Mouse (Mus musculus) liver, postnatal 0 days (tissue): ENCODE data around the gene Cnpy1.

Source experiments
- CTCF ChIP-seq: sonication (generic); IDR thresholded peaks from 2 replicates; pipeline ENCODE4 v1.5.1; 2016; ENCODE audit warnings: antibody characterized with exemption, low read depth
- EP300 ChIP-seq: IDR thresholded peaks from 2 replicates; pipeline ENCODE4 v1.6.1; 2016; ENCODE audit warnings: antibody characterized with exemption, low read depth, mild to moderate bottlenecking

DNA sequence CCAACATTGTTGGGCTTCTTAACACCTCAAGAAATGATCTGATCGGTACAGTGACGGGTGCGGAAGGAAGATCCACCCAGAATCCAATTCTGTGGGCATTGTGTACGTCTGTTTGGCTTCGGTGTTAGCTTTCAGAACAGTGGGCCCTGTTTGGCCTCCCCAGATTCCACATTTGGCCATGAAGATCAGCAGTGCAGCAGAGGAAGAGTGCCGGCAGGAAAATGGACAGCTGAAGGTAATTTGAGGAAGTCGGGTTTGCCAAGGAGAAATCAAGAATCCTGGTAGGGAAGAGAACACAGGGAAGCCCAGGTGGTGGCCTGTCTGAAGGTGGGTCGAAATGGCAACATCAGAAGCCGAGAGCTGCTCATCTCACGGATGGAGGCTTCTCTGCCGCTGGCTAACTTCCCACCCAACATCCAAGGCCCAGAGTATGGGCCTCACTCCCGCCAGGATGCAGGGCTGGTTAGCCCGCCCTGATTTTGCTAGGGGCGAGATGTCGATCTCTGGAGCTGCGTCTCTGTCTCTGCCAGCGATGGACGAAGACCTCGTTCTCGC is 84.1 kb downstream of the Cnpy1 start:
- TF ChIP-seq CTCF, result no peak
- TF ChIP-seq EP300, result no peak
